Mouse (Mus musculus) kidney, postnatal 14 days (tissue): ENCODE measurements at regions not wholly inside any gene's neighbourhood (a gene's known extent, or its start where the extent isn't known, plus 50 kb on each side); places are given as distances from the start of the nearest gene placed in this dataset.
A peak's percentile ranks its signal among the peaks of the same experiment; 100 is the strongest.

Source experiments
- DNase-seq: peaks from one replicate; pipeline ENCODE4 v3.0.0; 2022; ENCODE audit warnings: mixed read lengths

DNA sequence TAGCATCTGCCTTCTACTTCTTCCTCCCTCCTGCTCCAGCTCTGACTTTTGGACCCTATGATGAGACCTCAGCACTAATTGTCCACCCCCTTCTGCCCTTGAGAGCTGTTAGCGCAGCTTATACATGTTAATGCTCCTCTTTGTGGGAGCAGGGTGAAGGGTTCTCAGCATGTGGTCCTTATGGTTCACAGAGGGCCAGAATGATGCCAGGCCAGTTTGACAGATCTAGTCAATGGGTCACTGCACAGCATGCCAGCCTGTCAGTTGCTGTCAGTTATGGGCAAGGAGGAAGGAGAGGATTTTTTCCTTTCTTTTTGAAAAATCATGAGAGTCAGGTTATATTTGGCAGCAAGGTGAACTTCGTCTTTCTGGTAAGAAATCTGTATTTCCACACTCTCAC, 68.4 kb downstream of the 4931417E11Rik start:
- no peak for DNase-seq

DNA sequence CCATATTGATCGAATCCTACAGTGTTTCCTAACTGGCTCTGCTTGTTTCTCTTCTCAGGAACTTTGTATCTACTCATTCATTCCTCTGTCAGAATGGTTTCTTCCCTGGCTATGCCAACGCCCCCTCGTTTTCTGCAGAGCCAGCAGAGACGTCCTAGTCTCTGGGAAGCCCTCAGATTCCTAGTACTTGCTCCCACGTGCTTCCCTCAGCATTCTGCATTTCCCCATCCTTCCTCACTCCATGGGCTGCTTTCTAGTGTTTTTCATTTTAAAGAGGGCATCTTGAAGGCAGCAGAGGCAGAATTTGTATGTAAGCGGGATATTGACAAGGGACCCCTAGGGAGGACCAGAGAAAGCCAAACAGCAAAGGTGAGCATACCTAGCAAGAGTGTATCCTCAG, 80.2 kb downstream of the 4931417E11Rik start:
- no peak for DNase-seq

DNA sequence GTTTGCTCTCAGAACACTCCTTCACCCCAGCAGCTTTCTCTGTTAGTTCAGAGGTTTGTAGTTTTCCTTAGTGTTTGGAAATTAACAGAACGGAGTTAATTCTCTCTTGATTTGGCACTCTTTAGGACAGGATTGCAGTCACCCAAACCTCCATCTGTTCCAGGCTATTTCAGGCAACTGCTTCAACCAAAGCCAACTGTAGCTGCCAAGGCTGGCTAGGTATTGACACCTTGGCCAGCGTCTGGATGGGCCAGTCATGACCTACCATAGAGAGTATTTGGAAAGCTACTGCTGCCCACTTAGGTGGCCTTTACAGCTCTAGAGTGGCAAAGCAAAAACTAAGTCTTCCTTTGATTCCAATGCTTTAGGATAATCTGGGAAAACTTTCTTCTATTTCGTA, 83.2 kb downstream of the 4931417E11Rik start:
- DNase-seq, result no peak

DNA sequence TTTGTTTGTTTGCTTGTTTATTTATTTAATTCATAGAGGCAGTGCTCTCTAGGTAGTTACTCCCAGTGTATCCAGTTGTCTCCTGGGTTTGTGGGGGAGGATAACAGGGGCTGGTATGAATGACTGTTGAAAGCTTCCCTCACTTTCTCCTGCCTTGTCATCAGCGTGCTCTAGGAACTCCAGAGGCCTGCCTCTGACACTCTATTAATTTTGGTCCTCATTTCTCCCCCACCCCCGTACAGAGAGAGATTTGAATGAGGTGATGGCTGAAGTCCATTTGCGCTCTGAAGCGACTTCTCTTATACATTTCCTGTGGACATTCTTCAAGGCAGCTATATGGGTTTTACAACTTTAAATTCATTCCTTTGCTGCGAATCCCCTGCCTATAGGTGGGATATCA, 89.6 kb downstream of the 4931417E11Rik start:
- DNase-seq, result no peak

DNA sequence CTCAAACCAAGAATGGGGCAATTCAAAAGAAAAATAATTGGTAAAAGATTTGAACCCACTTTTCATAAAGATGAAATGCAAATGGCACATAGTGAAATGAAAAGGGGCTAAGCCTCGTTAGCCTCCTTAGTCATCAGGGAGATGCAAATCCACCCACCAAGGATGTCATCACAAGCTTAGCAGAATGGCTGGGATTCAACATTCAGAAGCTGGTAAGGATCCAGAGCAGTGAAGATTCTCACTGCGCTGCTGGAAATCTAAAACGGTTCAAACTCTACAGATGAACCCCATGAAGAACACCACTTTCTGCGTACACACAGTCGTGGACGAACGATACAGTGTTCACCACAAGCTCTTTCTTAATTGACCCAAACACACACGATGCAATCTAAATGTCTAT, 91.6 kb downstream of the 4931417E11Rik start:
- no peak for DNase-seq

DNA sequence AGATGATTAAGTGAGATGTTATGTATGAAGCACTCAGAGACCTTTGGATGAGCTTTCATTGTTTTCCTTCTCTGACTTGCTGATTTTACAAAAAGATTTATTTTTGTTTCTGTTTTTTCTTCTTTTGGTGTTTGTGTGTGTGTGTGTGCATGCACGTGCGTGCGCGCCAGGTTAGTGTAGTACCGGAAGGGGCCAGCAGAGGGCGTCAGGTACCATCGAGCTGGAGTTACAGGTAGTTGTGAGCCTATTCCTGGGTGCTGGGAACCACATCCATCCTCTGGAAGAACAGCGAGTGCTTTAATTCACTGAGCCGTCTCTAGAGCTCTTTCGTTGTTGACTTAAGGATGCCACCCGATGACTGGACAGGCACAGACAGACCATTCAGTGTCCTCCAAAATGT, 93.2 kb downstream of the 4931417E11Rik start:
- DNase-seq, result no peak

DNA sequence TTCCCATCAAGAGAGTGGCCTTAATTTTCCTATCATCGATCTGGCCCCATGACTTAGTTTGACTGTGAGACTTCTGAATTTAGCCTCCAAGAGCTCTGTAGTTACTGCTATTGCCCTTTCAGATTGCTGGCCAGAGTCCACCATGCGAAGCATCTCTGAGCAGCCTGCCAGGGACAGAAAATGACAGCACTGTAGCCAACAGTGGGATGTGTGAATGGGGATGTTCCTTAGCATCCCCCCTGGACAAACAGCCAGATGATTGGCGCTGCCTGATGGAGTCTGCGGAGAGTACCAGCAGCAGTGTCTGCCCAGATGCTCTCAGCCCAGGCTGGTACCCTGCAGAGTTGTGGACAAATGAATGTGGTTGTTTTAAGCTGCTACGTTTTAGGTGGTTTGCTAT, 96.6 kb downstream of the 4931417E11Rik start:
- no peak for DNase-seq

DNA sequence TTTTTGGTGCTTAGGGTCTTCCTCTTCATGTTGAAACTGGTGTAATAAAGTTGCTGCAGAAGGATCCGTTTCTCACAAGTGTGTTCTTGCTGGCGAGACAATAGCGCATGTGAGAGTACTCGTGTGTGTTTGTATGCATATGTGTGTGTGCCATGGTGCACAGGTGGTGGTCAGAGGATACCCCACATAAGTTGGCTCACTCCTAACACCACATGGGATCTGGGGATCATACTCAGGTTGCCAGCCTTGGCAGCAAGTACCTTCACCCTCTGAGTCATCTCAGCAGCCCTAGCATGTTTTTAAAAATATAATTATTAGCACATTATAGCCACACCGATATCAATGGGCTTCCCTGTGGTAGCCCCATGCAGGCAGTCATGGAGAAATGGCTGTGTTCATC, 97.6 kb downstream of the 4931417E11Rik start:
- DNase-seq, result no peak

DNA sequence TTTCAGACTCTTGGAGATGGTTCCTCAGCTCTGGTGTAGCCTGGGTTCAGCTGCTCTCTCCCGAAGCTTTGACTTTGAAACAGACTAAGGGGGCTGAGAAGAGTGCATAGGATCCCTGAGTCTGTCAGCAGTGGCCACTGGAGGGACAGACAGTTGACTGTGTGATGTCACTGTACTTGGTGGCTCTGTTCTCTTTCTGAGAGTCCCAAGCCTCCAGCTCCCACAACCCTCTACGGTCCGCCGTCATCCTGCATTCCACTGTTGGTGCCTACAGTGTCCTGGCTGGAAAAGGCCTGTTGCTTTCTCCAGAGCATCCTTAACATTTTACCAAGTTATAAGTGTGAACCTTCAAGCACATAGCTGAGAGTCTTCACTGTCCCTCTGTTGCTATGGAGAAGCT, 98.6 kb downstream of the 4931417E11Rik start:
- DNase-seq, result no peak

DNA sequence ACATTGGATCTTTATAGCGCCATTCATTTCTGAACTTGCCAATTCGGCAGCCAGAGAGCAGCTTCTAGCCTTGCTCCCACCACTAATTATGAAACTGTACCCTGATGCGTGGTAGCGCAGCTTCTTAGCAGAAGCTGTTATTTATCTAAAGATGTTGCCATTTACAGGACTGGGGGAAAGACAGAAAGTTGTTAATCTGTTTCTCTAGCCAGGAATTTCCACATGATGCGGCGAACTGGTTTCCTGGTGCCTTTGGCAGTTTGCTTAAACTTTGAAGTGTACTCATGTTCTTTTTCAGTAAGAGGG, 100.7 kb downstream of the 4931417E11Rik start:
- DNase-seq, result no peak

DNA sequence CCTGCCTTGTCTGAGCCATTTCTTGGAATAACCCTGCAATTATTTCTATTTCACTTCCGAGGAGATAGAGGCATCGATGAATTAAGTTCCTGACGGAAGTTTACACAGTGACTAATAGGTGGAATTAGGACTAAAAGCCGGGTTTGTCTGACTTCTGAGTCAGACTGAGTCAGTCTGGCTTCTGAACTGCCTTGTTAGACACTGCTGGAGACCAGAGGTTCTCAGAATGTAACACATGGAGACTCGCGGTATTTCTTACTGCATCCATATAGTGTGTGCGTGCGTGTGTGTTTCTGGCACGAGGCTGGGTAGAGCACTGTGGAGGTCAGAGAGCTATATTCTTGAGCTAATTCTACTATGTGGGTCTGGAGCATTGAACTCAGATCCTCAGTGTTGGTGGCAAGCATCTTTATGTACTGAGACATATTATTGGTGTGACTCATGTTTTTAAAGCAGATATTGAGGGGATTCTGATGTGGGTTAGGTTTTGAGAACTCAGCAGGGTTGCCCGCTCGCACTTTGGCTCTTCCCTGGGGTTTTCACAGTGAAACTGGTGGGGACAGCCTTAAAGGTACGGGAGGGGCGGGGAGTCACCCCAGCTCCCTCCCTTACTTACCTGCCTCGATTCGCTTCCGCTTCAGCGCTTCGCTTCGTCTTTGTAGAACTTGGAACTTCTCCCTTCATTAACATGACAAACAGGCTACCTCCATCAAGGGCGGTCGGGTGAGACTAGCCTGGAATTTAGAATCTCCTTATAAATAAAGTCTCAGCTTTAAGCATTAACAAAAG, 101.2 kb downstream of the 4931417E11Rik start:
- DNase-seq, result peak; percentile 4

DNA sequence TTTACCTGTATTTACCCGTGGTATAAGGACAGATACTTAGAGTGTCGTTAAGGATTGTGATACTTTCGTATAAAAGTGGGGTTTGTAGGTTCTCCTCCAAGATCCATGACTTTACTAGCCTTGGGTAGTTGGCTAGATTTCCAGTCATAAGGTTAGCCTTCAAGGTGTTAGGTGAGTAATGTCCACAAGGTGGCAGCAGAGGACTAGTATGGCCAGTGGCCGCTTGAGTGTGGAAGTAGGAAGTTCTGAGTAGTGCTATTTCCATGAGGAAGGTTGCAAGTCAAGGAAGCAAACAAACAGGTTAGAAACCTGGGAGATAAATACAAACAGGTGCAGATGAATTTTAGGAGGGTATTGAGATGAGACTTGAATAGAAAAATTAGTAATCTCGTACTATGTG, 101.9 kb downstream of the 4931417E11Rik start:
- peak; percentile 84 for DNase-seq

DNA sequence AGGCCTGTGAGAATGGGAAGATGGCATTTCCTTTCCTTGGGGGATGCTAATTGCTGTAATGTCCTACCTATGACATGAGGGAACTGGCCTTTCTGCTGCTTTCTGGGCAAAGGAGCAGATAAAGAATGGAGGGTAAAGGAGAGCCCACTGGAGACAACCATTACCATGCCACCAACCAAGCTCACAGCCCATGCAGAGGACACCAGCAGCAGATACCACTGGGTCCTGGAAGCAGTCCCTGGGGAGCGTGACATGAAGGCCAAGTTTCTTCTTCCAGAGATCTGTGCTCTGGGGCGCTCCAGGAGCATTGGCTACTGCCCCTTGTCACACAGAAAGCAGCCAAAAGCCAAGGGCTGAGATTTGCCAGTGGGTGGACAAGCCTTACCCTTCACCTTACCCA, 102.8 kb downstream of the 4931417E11Rik start:
- DNase-seq, result no peak

DNA sequence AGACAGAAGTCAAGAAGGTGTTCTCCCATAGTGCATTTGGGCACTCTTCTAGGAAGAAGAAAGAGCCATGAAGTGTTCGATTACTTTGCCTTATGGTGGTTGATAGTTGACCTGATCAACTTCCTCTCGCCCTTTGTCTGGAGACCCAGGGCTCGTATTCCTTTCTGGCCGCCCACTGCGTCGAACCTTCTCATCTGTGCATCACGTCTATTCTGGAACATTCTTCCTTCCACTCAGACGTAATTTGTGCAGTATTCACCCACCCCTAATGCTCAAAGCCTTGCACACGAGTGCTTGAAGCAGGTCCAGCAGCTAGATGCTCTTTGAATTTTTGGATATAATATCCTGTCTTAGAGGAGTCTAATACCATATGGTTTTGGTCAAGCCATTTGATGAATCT, 104.2 kb downstream of the 4931417E11Rik start:
- DNase-seq, result no peak

DNA sequence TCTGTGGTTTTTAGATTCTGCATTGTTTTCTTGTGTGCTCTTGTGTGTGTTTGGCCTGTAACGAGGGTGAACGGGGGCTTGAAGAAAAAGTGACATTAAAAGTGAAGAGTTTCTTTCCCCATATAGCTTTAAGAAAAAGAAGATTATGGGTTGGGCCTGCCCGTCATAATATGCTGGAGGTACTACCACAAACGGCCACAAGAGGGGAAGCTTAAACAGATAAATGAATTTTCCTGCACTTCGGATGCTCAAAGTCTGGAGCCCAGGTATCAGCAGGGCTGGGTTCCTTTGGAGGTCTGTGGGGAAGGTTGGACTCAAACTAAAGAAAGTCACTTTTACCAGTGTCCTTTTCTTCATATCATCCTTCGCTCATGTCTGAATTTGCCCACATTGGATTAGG, 86.8 kb downstream of the Suclg1 start:
- DNase-seq, result peak; percentile 10

DNA sequence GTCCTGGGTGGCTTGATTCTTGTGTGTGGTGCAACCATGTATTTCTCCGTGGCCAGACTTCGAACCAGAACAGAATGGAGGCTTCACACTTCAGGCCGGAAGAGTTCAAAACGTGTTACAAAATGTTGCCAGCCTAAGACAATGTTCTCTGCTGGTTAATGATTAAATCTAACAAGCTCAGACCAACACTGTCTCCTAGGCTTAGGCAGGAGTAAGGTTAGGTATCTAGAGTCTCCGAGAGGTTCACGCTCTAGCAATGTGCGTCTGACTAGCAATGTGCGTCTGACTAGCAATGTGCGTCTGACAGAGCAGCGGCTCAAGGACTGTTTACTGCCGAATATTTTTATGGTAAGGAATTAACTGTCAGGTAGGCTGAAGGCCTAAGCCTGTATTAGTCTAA, 81.5 kb downstream of the Suclg1 start:
- no peak for DNase-seq
